Mouse (Mus musculus) neutrophil, adult 65 days (primary cell): ENCODE measurements around the gene Tmbim1. TPM values are rescaled to one million over a fixed set of nuclear protein-coding genes. Genes with fewer than 3 reads are reported as not detected.

Source experiments
- total RNA-seq: library from RNA; stranded (reverse); gene quantifications from 2 replicates; pipeline ENCODE4 v1.2.4, GENCODE M21; 2023

Gene Tmbim1
- 22.5 and 25.0 TPM in 2 replicates for total RNA-seq

DNA sequence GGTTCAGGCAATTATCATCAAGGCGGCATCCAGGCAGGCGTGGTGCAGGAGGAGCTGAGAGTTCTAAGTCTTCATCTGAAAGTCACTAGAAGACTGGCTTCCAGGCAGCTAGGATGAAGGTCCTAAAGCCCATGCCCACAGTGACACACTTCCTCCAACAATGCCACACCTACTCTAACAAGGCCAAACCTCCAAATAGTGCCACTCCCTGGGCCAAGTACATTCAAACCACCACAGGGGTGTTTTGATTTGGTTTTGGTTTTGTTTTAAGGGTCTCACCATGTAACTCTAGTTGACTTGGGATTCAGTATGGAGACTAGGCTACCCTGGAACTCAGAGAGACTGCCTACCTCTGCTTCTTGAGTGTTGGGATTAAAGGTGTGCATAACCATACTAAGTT is at the start of gene Tmbim1:
Tmbim1 (minus strand) TSS at position 101 of the 400 bp plus-strand sequence.

GRCm38 (mm10) chr1:74284543-74285160 is 20.8 kb downstream of the Tmbim1 start, which contains the start of the genes Aamp and Pnkd:
Aamp (minus strand) TSS chr1:74284738.
Pnkd (plus strand) TSS chr1:74284930.

GRCm38 (mm10) chr1:74278538-74278937 is 26.9 kb downstream of the Tmbim1 start, which contains the start of gene Gpbar1:
Gpbar1 (plus strand) TSS chr1:74278550.

Other genes with a start within 250 kb of the Tmbim1 start
- gene Tns1, start 181.2 kb downstream of the Tmbim1 start, total RNA-seq: 11.3 and 11.8 TPM in 2 replicates
- 4.3 and 6.5 TPM in 2 replicates for gene Rufy4, start 180.1 kb downstream of the Tmbim1 start, total RNA-seq
- gene Cxcr2, start 151.6 kb downstream of the Tmbim1 start, total RNA-seq: 360 and 394 TPM in 2 replicates
- 0.95 and 1.3 TPM in 2 replicates for gene Cxcr1, start 111.0 kb downstream of the Tmbim1 start, total RNA-seq
- gene Arpc2, start 69.5 kb downstream of the Tmbim1 start, total RNA-seq: 697 and 747 TPM in 2 replicates
- 0.76 TPM in 1 of 2 replicates, not detected in the other for gene Gpbar1, start 27.1 kb downstream of the Tmbim1 start, total RNA-seq
- 66.6 and 76.4 TPM in 2 replicates for gene Aamp, start 20.9 kb downstream of the Tmbim1 start, total RNA-seq
- gene Pnkd, start 20.7 kb downstream of the Tmbim1 start, total RNA-seq: 7.8 and 10.5 TPM in 2 replicates
- gene Catip, start 56.5 kb upstream of the Tmbim1 start, total RNA-seq: not detected in 2 replicates
- gene Slc11a1, start 69.6 kb upstream of the Tmbim1 start, total RNA-seq: 247 and 304 TPM in 2 replicates
- gene Ctdsp1, start 85.9 kb upstream of the Tmbim1 start, total RNA-seq: 141 and 163 TPM in 2 replicates
- 0.88 TPM in 1 of 2 replicates, not detected in the other for gene Vil1, start 103.8 kb upstream of the Tmbim1 start, total RNA-seq
- gene Cnot9, start 200.4 kb upstream of the Tmbim1 start, total RNA-seq: 22.2 and 23.0 TPM in 2 replicates
- gene Plcd4, start 237.3 kb upstream of the Tmbim1 start, total RNA-seq: 0.41 TPM in 1 of 2 replicates, not detected in the other
- gene Usp37, start 238.7 kb upstream of the Tmbim1 start, total RNA-seq: 19.3 and 22.6 TPM in 2 replicates